Mouse (Mus musculus) stomach, postnatal 0 days (tissue): ENCODE measurements around the gene Ptk7. TPM values are rescaled to one million over a fixed set of nuclear protein-coding genes. Genes with fewer than 3 reads are reported as not detected.
A peak's percentile ranks its signal among the peaks of the same experiment; 100 is the strongest.

Source experiments
- ATAC-seq: fragments of 200-750 bp; cut with Nextera tagmentation; 2 replicates; pipeline ENCODE4 v1.8.0; 2017; ENCODE audit not compliant: low FRiP score, low TSS enrichment
- DNase-seq: peaks from one replicate; pipeline ENCODE4 v3.0.0-alpha.2; 2016; ENCODE audit warnings: low spot score
- H3K27ac ChIP-seq: fragments of 300-500 bp; sonication (generic); replicated peaks from 2 replicates; pipeline ENCODE4 v1.5.1; 2014; ENCODE audit warnings: mild to moderate bottlenecking, control low read depth
- H3K27me3 ChIP-seq: fragments of 300-500 bp; sonication (generic); 2 replicates; pipeline ENCODE4 v1.6.1; 2014; ENCODE audit warnings: low read length; ENCODE audit not compliant: control insufficient read depth, insufficient read depth
- H3K36me3 ChIP-seq: fragments of 300-500 bp; sonication (generic); 2 replicates; pipeline ENCODE4 v1.6.1; 2014; ENCODE audit warnings: low read length, mixed read lengths; ENCODE audit not compliant: control insufficient read depth, insufficient read depth
- H3K4me1 ChIP-seq: fragments of 300-500 bp; sonication (generic); replicated peaks from 2 replicates; pipeline ENCODE4 v1.6.1; 2014; ENCODE audit warnings: antibody characterized with exemption; ENCODE audit not compliant: control insufficient read depth, insufficient read depth
- H3K4me2 ChIP-seq: fragments of 300-500 bp; sonication (generic); replicated peaks from 2 replicates; pipeline ENCODE4 v1.6.1; 2014; ENCODE audit warnings: low read depth, mild to moderate bottlenecking, control low read depth, moderate library complexity
- H3K4me3 ChIP-seq: fragments of 300-500 bp; sonication (generic); 2 replicates; pipeline ENCODE4 v1.5.1; 2014; ENCODE audit warnings: low read depth, low read length, control low read depth
- H3K9ac ChIP-seq: fragments of 300-500 bp; sonication (generic); 2 replicates; pipeline ENCODE4 v1.6.1; 2014; ENCODE audit warnings: mild to moderate bottlenecking, low read length, control low read depth, mixed read lengths
- H3K9me3 ChIP-seq: fragments of 300-500 bp; sonication (generic); 2 replicates; pipeline ENCODE4 v1.6.1; 2016; ENCODE audit warnings: low read length; ENCODE audit not compliant: control insufficient read depth
- CTCF ChIP-seq: IDR thresholded peaks from 2 replicates; pipeline ENCODE4 v1.5.1; 2016; ENCODE audit warnings: antibody characterized with exemption, low read depth, mild to moderate bottlenecking, moderate library complexity
- EP300 ChIP-seq: optimal IDR thresholded peaks from 2 replicates; pipeline ENCODE3; 2016; ENCODE audit warnings: antibody characterized with exemption
- whole genome bisulfite sequencing: fragments of 180-500 bp; shearing (Covaris S2); extraction: QIAGEN DNeasy Blood & Tissue Kit; methylation state at CpG from one replicate; pipeline ENCODE4 v1.1.7; 2014; 5-methylcytosine and 5-hydroxymethylcytosine counted together
- polyA plus RNA-seq: library from polyadenylated mRNA; unstranded; fragments of >200 nt; fragmentation: Nextera tagmentation; extraction: Ambion mirVana; gene quantifications from 2 replicates; pipeline ENCODE4 v1.2.1, GENCODE M21; 2015

Ptk7 gene
- polyA plus RNA-seq: 29.4 and 32.1 TPM in 2 replicates

GRCm38 (mm10) chr17:46628791-46629684 is at the start of gene Ptk7:
Gene Ptk7, minus strand, starts transcription at chr17:46629504.
- Histone ChIP-seq H3K4me1 (peaks cover 14% of the 10 kb centered on the region), H3K27ac (peak within 1 kb of the TSS; percentile 94), H3K4me2 (peak within 1 kb of the TSS; percentile 75), H3K4me3 (peak within 1 kb of the TSS; percentile 86), H3K27me3 (no peaks in the 10 kb centered on the region), H3K9ac (peak within 1 kb of the TSS; percentile 93), H3K9me3 (no peaks in the 10 kb centered on the region), H3K36me3 (peaks cover 5% of the 10 kb centered on the region; the same call in 1 of the 2 replicates)
- no peak for TF ChIP-seq EP300
- under 1% methylated on average over 72 of the region's 90 CpGs for WGBS
- peak; percentile 53 for ATAC-seq
- peak; percentile 82 for DNase-seq

- 0 out of 2 replicates have a peak overlapping the region, but pooled peaks have one; percentile 88 for H3K4me3 ChIP-seq
These were observed 49.6 kb upstream of the Ptk7 start for GRCm38 (mm10) chr17:46678911-46679310.

DNA sequence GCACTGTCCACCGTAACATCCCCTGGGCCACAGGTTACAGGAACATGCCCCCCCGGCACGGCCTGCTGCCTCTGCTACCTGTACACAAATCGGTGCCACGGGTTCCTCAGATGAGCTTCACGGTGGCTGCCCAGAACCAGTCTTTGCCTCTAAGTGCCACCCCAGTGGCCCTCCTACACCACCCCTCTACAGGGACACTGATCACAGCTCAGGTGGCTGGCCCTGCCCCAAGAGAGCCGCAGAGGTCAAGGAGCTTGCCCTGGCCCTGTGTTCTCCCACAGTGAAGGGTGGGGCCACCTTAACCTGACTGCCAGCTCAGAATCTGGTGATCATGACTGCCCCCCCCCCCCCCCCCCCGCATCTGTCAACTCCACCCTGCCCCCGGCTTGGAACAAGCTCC is 49.1 kb upstream of the Ptk7 start, which contains the start of gene Mea1:
Gene Mea1 (plus strand): TSS at position 378 of the 400 bp plus-strand sequence.
- TF ChIP-seq CTCF (no peak), EP300 (no peak)
- Histone ChIP-seq H3K27ac (peak within 1 kb of the TSS; percentile 49), H3K9me3 (no peaks in the 10 kb centered on the region), H3K27me3 (no peaks in the 10 kb centered on the region), H3K4me2 (peak within 1 kb of the TSS; percentile 72), H3K4me1 (peaks cover 14% of the 10 kb centered on the region), H3K4me3 (peak within 1 kb of the TSS; percentile 88), H3K36me3 (peaks cover 13% of the 10 kb centered on the region), H3K9ac (peak within 1 kb of the TSS; percentile 85)
- DNase-seq (no peak), ATAC-seq (no peak)
- WGBS: 82% methylated on average over 7 of the region's 9 CpGs

More at GRCm38 (mm10) chr17:46678911-46679310, 49.6 kb upstream of the Ptk7 start:
- DNase-seq: no peak
- ATAC-seq: no peak
- Histone ChIP-seq H3K9me3 (no peaks in the 10 kb centered on the region), H3K27ac (peak overlapping the region; percentile 49), H3K4me2 (peak overlapping the region; percentile 72), H3K4me1 (peaks cover 14% of the 10 kb centered on the region), H3K27me3 (no peaks in the 10 kb centered on the region), H3K9ac (peak overlapping the region; percentile 85), H3K36me3 (peaks cover 17% of the 10 kb centered on the region)
- 25% methylated on average over 9 of the region's 9 CpGs for WGBS
- TF ChIP-seq CTCF (no peak), EP300 (no peak)

GRCm38 (mm10) chr17:46674530-46675283 is 45.4 kb upstream of the Ptk7 start:
- WGBS: 18% methylated on average over 15 of the region's 15 CpGs
- H3K4me2 ChIP-seq: peak overlapping the region; percentile 71
- no peak for TF ChIP-seq EP300
- no peak for TF ChIP-seq CTCF
- no peaks in the 10 kb centered on the region for H3K9me3 ChIP-seq
- H3K27ac ChIP-seq: peak overlapping the region; percentile 90
- H3K36me3 ChIP-seq: peaks cover 12% of the 10 kb centered on the region
- peak; percentile 11; the same call in 1 of the 2 replicates for ATAC-seq
- no peaks in the 10 kb centered on the region for H3K27me3 ChIP-seq
- no peak for DNase-seq
- H3K4me3 ChIP-seq: peak overlapping the region; percentile 72
- H3K9ac ChIP-seq: peak overlapping the region; percentile 76
- H3K4me1 ChIP-seq: peaks cover 8% of the 10 kb centered on the region

- DNase-seq (peak; percentile 93), ATAC-seq (peak; percentile 91)
- Histone ChIP-seq H3K27me3 (no peaks in the 10 kb centered on the region), H3K27ac (peak within 1 kb of the TSS; percentile 90), H3K9ac (peak within 1 kb of the TSS; percentile 76), H3K9me3 (no peaks in the 10 kb centered on the region), H3K4me2 (peak within 1 kb of the TSS; percentile 71), H3K4me3 (peak within 1 kb of the TSS; percentile 72), H3K36me3 (peaks cover 14% of the 10 kb centered on the region), H3K4me1 (peaks cover 2% of the 10 kb centered on the region)
- TF ChIP-seq CTCF (no peak), EP300 (no peak)
- whole genome bisulfite sequencing: under 1% methylated on average over 43 of the region's 43 CpGs
These were observed 44.7 kb upstream of the Ptk7 start, which contains the start of gene Rrp36 for GRCm38 (mm10) chr17:46673850-46674529. Gene Rrp36, minus strand, starts transcription at chr17:46674352.
